Mouse (Mus musculus) limb, embryonic 13.5 days (tissue): ENCODE data around the gene Map4k5. TPM values are rescaled to one million over a fixed set of nuclear protein-coding genes. Genes with fewer than 3 reads are reported as not detected.

Experiments used
- ATAC-seq: fragments of 200-750 bp; cut with Nextera tagmentation; 2 replicates; pipeline ENCODE4 v1.8.0; 2017; ENCODE audit warnings: low read depth, moderate number of reproducible peaks, moderate TSS enrichment; ENCODE audit not compliant: low FRiP score
- H3K27ac ChIP-seq: fragments of 300-500 bp; sonication (generic); 2 replicates; pipeline ENCODE4 v1.5.1; 2015; ENCODE audit warnings: inconsistent platforms, mild to moderate bottlenecking, moderate library complexity
- H3K27me3 ChIP-seq: fragments of 300-500 bp; sonication (generic); 2 replicates; pipeline ENCODE4 v1.6.1; 2015; ENCODE audit warnings: mild to moderate bottlenecking, inconsistent platforms
- H3K36me3 ChIP-seq: fragments of 300-500 bp; sonication (generic); 2 replicates; pipeline ENCODE4 v1.6.1; 2015; ENCODE audit warnings: inconsistent platforms, mild to moderate bottlenecking, moderate library complexity
- H3K4me1 ChIP-seq: fragments of 300-500 bp; sonication (generic); 2 replicates; pipeline ENCODE4 v1.6.1; 2015; ENCODE audit warnings: inconsistent platforms
- H3K4me2 ChIP-seq: fragments of 300-500 bp; sonication (generic); replicated peaks from 2 replicates; pipeline ENCODE4 v1.6.1; 2015; ENCODE audit warnings: inconsistent platforms, mild to moderate bottlenecking, moderate library complexity
- H3K4me3 ChIP-seq: fragments of 300-500 bp; sonication (generic); 2 replicates; pipeline ENCODE4 v1.5.1; 2015; ENCODE audit warnings: moderate library complexity, mild to moderate bottlenecking, inconsistent platforms
- H3K9ac ChIP-seq: fragments of 300-500 bp; sonication (generic); 2 replicates; pipeline ENCODE4 v1.6.1; 2015; ENCODE audit warnings: mild to moderate bottlenecking, inconsistent platforms
- H3K9me3 ChIP-seq: fragments of 300-500 bp; sonication (generic); 2 replicates; pipeline ENCODE4 v1.6.1; 2016; ENCODE audit warnings: inconsistent platforms
- WGBS: fragments of 180-500 bp; shearing (Covaris S2); methylation state at CpG from one replicate; pipeline ENCODE4 v1.1.7; 2015; 5-methylcytosine and 5-hydroxymethylcytosine counted together
- polyA plus RNA-seq: library from polyadenylated mRNA; unstranded; fragments of >200 nt; fragmentation: Nextera tagmentation; extraction: Ambion mirVana; gene quantifications from 2 replicates; pipeline ENCODE4 v1.2.1, GENCODE M21; 2015

The Map4k5 gene
- polyA plus RNA-seq, 1 experiment from 2014 or later: 41.3 TPM

DNA sequence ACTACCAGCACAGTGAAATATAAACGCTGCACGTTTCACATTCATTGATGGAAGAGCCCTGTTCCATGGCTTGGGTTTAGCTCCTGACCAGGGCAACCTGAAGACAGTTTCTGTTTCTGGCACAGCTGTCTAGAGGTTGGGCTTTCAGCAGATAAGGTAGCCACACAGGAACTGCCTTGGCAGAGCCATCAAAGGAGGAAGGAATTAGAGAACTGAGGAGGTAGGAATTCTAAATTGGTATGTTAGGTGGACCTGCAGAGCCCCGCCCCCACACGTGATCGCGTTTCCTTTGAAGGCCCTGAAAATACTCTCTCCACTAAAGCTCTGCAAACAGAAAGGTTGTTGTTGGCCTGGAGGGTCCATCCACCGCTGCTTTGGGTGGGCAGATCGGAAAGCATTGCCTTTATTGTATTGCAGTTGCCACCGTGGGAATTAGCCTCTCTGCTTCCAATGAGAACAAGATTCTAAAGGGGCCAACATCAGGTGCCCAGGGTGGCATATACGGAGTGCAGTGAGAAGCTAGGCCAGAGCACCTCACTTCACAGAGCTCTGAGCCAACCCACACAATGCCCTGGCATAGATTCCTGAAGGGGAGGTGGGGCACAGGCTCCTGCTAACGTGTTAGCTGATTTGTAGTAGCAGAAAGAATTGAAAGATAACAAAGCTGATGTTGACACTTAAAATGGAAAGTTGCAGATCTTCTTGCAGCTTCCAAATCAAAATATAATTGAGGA lies 116.2 kb downstream of the Map4k5 start:
- no peak overlapping the region for H3K27ac ChIP-seq
- H3K4me3 ChIP-seq: no peak overlapping the region
- H3K9me3 ChIP-seq: no peaks in the 10 kb centered on the region
- ATAC-seq: no peak
- peaks cover 8% of the 10 kb centered on the region for H3K4me1 ChIP-seq
- no peak overlapping the region for H3K9ac ChIP-seq
- H3K27me3 ChIP-seq: no peaks in the 10 kb centered on the region
- H3K36me3 ChIP-seq: no peaks in the 10 kb centered on the region
- H3K4me2 ChIP-seq: no peak overlapping the region
- 71% methylated on average over 11 of the region's 11 CpGs for WGBS

DNA sequence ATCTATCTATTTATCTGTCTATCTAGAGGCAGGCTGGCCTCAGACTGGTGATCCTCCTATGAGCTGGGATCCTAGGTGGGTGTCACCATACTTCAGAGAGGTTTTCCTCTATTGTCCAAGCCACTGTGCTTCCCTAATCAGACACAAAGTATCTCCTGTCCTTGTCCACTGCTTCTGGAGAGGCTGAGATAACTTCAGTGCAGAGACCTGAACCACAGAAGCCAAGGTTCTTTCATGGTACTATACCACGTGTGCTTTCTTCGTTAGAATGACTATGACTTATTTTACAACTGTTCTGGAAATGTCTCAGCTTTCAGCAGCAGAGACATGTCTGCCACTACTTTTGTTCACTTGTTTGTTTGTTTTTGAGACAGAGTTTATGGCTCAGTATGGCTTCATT lies 124.2 kb downstream of the Map4k5 start:
- 46% methylated on average over 2 of the region's 2 CpGs for WGBS
- Histone ChIP-seq H3K36me3 (no peaks in the 10 kb centered on the region), H3K9ac (no peak overlapping the region), H3K27me3 (no peaks in the 10 kb centered on the region), H3K4me2 (no peak overlapping the region), H3K9me3 (no peaks in the 10 kb centered on the region), H3K4me1 (peaks cover 18% of the 10 kb centered on the region), H3K4me3 (no peak overlapping the region), H3K27ac (no peak overlapping the region)
- ATAC-seq: no peak

DNA sequence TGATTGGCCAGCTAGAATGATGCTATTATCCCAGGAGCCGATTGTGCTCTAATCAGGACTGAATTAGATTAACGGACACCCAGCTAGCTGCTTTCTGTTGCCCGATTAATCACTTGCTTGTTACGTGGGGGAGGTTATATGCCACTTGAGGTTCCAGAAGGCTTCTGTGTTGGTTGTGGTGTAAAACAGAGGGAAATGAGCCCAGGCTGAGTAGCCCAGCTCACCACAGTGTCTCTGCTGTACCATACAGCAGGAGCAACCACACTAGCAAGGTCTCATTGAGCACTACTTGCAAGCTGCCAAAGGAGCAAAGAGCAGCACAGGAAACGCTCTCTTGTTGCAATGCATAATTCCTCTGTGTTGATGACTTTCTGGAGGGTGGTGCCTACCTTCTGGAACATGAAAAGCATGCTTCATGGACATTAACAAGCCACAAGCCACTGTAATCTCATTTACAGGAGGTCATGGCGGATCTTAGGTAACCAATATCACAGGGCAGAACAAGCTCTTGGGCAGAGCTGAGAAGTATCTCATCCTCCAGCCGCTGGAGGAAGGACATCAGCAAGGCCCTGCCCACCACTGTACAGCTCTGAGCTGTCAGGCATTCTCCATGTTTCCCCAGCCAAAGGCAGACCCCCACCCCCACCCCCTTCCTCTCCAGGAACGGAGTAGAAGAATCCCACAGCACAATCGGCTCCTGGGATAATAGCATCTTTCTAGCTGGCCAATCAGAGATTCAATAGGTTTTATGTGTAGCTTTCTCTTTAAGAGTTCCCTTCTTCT lies 125.3 kb downstream of the Map4k5 start:
- Histone ChIP-seq H3K27ac (no peak overlapping the region), H3K4me3 (no peak overlapping the region), H3K27me3 (no peaks in the 10 kb centered on the region), H3K36me3 (no peaks in the 10 kb centered on the region), H3K4me2 (no peak overlapping the region), H3K9ac (no peak overlapping the region), H3K9me3 (no peaks in the 10 kb centered on the region), H3K4me1 (peaks cover 18% of the 10 kb centered on the region)
- WGBS: 48% methylated on average over 9 of the region's 9 CpGs
- no peak for ATAC-seq

DNA sequence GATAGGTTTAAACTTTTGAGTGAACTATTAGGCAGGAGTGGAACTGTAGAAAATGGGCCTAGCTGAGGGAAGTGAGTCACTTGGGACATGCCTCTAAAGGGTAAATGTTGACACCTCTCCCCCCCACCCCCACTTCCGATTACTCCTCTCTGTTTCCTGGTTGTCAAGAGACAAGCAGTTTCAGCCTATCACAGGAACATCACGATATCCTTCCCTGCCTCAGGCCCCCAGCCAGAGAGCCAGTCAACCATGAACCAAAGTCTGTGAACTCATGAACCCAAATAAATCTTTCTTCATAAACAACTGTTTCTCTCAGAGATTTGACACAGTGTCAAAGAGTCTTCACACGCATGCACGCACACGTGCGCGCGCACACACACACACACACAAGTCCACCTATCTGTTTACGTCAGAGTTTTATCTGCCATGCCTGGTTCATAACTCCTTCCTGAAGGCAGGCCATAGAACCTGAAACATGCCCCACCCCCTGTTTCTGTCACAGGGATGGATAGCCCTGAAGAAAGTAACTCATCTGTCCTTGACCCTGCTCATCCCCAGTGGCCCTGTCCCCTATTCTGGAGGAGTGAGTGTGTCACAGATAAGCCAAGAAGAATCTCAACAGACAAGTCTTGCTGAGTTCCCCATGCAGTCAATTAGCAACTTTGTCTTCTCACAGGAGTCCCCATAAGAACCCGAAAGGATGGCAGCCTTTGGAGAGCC lies 126.7 kb downstream of the Map4k5 start:
- H3K9ac ChIP-seq: no peak overlapping the region
- 88% methylated on average over 10 of the region's 10 CpGs for WGBS
- H3K4me2 ChIP-seq: no peak overlapping the region
- ATAC-seq: no peak
- H3K4me1 ChIP-seq: peaks cover 18% of the 10 kb centered on the region
- H3K36me3 ChIP-seq: no peaks in the 10 kb centered on the region
- no peaks in the 10 kb centered on the region for H3K27me3 ChIP-seq
- no peaks in the 10 kb centered on the region for H3K9me3 ChIP-seq
- no peak overlapping the region for H3K4me3 ChIP-seq
- H3K27ac ChIP-seq: no peak overlapping the region

DNA sequence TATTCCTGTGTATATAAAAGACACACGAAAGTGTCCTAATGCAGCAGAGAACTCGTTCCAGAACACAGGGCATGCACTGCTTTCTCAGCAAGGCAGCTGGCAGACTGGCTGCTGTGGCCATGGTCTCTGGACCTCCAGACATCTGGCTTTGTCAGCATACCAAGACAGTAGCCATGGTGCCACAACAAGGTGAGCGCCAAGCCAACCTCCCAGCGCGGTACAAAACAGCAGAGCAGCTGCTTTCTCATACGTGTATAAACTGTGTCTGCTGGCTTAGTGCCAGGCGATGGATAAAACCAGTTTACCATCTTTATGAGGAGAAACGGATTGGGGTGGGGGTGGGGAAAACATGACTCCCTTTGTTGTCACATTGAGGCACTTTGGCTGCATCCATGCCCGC lies 127.5 kb downstream of the Map4k5 start:
- no peaks in the 10 kb centered on the region for H3K9me3 ChIP-seq
- H3K27ac ChIP-seq: no peak overlapping the region
- peaks cover 22% of the 10 kb centered on the region for H3K4me1 ChIP-seq
- H3K4me2 ChIP-seq: no peak overlapping the region
- H3K27me3 ChIP-seq: no peaks in the 10 kb centered on the region
- no peak overlapping the region for H3K4me3 ChIP-seq
- ATAC-seq: no peak
- 60% methylated on average over 9 of the region's 9 CpGs for WGBS
- H3K36me3 ChIP-seq: no peaks in the 10 kb centered on the region
- H3K9ac ChIP-seq: no peak overlapping the region

DNA sequence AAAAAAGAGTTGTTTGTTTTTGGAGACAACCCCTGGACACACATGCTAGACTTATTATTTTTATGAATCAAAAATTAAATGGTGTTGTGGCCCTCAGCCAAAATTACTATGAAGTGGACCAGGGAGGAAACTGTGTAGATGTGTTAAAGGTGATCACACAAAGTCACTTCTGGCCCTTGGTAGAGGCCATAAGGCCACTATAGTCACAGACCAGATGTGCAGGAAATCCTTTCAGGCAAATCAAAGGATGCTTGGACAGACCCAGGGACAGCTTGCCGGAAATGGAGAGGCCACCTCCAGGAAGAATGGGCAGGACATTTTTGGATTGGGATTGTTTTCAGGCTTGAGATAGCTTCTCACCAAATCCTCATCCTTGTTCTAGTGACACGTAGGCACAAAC lies 131.4 kb downstream of the Map4k5 start:
- H3K27me3 ChIP-seq: no peaks in the 10 kb centered on the region
- no peak overlapping the region for H3K4me3 ChIP-seq
- no peaks in the 10 kb centered on the region for H3K36me3 ChIP-seq
- WGBS: 61% methylated on average over 2 of the region's 2 CpGs
- H3K9ac ChIP-seq: no peak overlapping the region
- no peak overlapping the region for H3K27ac ChIP-seq
- H3K4me2 ChIP-seq: no peak overlapping the region
- ATAC-seq: no peak
- H3K4me1 ChIP-seq: peaks cover 46% of the 10 kb centered on the region
- H3K9me3 ChIP-seq: no peaks in the 10 kb centered on the region

DNA sequence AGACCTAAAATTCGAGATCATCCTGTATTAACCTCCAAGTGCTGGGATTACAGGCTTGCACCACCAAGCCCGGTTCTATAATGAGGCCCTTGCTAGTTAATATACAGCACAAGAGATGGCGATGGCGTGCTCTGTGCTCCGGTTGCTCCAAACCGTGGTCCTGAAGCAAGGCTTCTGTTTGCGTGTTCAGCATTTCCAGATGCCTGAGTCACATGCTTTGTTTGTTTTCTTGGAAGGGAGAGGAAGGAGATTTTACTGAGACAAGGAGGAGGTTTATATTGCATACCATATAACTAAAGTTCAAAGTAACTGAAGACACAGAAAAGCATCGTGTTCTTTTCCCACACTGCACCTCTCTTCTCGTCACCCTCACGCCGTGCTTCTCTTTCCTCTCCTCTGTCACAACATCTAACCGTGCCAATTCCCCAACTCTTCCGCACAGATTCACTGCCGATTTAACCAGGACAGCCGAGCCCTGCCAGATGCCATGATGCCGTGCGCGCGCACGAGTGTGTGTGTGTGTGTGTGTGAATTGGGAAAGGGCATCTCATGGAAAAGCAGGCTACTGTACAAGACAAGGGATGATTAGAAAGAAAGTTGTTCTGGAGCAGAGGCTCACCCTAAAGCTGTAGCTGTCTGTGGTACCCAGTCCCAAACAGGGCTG lies 132.1 kb downstream of the Map4k5 start:
- H3K4me3 ChIP-seq: no peak overlapping the region
- ATAC-seq: no peak
- H3K36me3 ChIP-seq: no peaks in the 10 kb centered on the region
- WGBS: 79% methylated on average over 20 of the region's 20 CpGs
- H3K27ac ChIP-seq: peak overlapping the region; percentile 33; the same call in 1 of the 2 replicates
- H3K27me3 ChIP-seq: no peaks in the 10 kb centered on the region
- no peak overlapping the region for H3K9ac ChIP-seq
- no peak overlapping the region for H3K4me2 ChIP-seq
- H3K4me1 ChIP-seq: peaks cover 40% of the 10 kb centered on the region
- no peaks in the 10 kb centered on the region for H3K9me3 ChIP-seq

DNA sequence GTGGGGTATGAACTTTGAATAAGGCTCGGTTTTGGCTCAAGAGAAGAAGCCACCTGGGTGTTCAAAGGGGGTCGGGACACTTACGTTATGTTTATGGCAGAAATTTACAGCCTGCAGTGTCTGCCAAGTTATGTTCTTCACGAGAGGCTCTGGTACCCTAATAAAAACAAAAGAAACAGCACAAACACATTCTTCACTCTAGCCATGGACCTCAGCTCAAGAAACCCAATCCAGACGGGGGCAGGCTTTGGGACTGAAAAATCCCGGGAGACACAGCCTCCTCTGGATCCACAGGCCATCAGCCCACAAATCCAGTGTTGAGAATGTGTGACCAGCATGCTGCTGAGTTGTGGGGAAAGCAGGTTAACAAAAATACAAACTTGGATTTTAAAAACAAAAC lies 133.0 kb downstream of the Map4k5 start:
- Histone ChIP-seq H3K4me1 (peaks cover 34% of the 10 kb centered on the region), H3K4me3 (no peak overlapping the region), H3K9me3 (no peaks in the 10 kb centered on the region), H3K27ac (no peak overlapping the region), H3K27me3 (no peaks in the 10 kb centered on the region), H3K9ac (no peak overlapping the region), H3K4me2 (peak overlapping the region; percentile 14; the same call in 1 of the 2 replicates), H3K36me3 (no peaks in the 10 kb centered on the region)
- no peak for ATAC-seq
- 9% methylated on average over 6 of the region's 6 CpGs for WGBS

DNA sequence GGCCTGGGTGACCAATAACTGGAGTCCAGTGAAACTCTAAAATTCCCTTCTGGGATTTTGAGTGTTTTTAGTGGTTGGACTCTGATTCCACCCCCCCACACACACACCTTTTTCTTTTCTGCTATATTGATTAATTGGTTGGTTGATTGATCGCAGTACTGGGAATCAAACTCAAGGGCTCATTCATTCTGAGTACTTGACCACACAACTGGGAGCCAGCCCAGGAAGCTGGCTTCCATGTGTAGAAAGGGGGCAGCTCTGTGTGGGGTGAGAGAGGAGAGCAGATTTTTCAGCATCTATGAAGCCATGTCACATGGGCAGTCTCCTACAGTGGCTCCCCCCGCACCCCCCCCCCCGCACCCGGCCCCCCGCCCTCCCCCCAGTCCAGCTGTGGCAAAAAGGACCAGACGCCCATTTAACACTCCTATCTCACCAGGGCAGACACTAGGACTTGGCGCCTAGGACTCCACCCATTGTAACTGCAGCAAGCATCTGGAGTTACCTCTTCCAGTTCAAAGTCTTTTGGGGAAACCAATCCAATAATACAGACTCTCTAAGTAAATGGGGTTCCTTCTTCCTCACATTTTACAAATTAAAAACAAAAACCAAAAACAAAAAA lies 133.6 kb downstream of the Map4k5 start:
- Histone ChIP-seq H3K36me3 (no peaks in the 10 kb centered on the region), H3K4me2 (peak overlapping the region; percentile 56), H3K9ac (no peak overlapping the region), H3K27ac (no peak overlapping the region), H3K4me1 (peaks cover 34% of the 10 kb centered on the region), H3K4me3 (no peak overlapping the region), H3K27me3 (no peaks in the 10 kb centered on the region), H3K9me3 (no peaks in the 10 kb centered on the region)
- peak; percentile 28; the same call in 1 of the 2 replicates for ATAC-seq
- WGBS: 32% methylated on average over 7 of the region's 7 CpGs

DNA sequence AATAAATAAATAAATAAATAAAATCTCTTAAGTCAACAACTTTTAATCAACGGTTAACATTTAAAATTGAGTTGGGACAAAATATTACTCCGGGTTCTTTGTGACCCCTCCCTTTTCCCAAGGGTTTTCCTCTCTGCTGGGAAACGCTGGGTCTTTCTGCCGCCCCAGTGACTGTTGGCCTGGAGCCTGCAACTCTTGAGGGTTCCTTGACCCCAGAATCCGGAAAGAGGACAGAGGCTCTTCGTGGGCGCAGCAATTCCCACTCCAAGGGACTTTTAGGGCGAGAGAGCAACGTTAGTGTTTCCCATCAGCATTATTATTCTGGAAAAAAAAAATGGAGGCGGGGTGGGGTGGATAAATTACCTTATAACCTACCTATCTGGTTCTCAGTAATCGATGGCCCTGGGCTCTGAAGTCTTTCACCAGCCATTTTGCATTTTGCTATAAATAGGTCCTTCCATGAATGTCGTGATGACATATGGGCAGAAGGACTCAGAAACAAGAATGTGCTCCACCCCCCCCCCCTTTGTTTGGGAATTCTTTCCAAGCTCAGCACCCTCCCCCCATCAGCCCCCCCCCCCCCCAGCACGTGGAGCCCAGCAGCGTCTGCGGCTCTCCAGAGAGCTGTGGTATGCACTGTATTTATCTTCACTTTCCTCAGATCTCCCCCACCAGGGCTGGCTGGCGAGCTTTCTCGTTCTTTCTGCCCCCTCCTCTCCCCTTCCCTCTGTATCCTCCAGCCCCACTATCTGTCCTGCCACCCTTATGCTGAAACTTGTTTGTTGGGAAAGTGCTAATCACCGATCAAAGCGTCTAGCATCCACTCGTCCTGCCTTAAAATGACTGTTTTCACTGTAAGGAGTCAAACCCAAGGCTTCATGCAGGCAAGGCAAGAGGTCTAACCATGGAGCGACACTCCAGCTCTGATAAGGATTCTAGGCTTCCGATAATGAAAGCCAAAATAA lies 134.5 kb downstream of the Map4k5 start:
- Histone ChIP-seq H3K27ac (no peak overlapping the region), H3K4me2 (peak overlapping the region; percentile 56), H3K9ac (no peak overlapping the region), H3K9me3 (no peaks in the 10 kb centered on the region), H3K4me3 (peak overlapping the region; percentile 18), H3K4me1 (peaks cover 34% of the 10 kb centered on the region), H3K36me3 (no peaks in the 10 kb centered on the region), H3K27me3 (no peaks in the 10 kb centered on the region)
- 7% methylated on average over 22 of the region's 22 CpGs for WGBS
- ATAC-seq: 0 out of 2 replicates have a peak, but pooled peaks have one; percentile 52
